Mouse (Mus musculus): ENCODE data around the gene Anxa6.

GRCm38 (mm10) chr11:54989920-54990319, 43.3 kb downstream of the Anxa6 start:
- TF ChIP-seq CTCF (IDR thresholded peaks at IDR 0.05; ENCODE audit: low read depth, low read length) (no peak), POLR2A (IDR thresholded peaks at IDR 0.05; ENCODE audit: borderline replicate concordance, low read depth, low read length) (no peak)

Data from bone marrow macrophage, adult 2 months (primary cell).